Mouse (Mus musculus) C2C12 (cell line): ENCODE data around the gene Acad12.

Source experiments
- CEBPB ChIP-seq: IDR thresholded peaks from one replicate; pipeline ENCODE4 v1.6.1; 2011; ENCODE audit warnings: low read depth, mild to moderate bottlenecking, control low read depth, moderate library complexity
- CTCF ChIP-seq: IDR thresholded peaks from one replicate; pipeline ENCODE4 v1.5.1; 2011; ENCODE audit not compliant: control insufficient read depth, insufficient read depth, insufficient read length
- FOSL1 ChIP-seq: IDR thresholded peaks from one replicate; pipeline ENCODE4 v1.8.0; 2011; ENCODE audit warnings: mild to moderate bottlenecking, low read length; ENCODE audit not compliant: poor library complexity, insufficient read depth, severe bottlenecking
- MAX ChIP-seq: IDR thresholded peaks from one replicate; pipeline ENCODE4 v1.6.1; 2011; ENCODE audit warnings: mild to moderate bottlenecking, control low read depth
- MYOG ChIP-seq: IDR thresholded peaks from one replicate; pipeline ENCODE4 v1.6.1; 2011; ENCODE audit not compliant: control insufficient read depth, insufficient read length; ENCODE audit errors: extremely low read depth
- USF1 ChIP-seq: IDR thresholded peaks from one replicate; pipeline ENCODE4 v1.6.1; 2011; ENCODE audit warnings: low read depth, mild to moderate bottlenecking, control low read depth, moderate library complexity

GRCm38 (mm10) chr5:121594714-121595313 is 23.9 kb downstream of the Acad12 start:
- TF ChIP-seq CTCF (no peak), MYOG (no peak), MAX (no peak), FOSL1 (no peak), USF1 (no peak), CEBPB (no peak)
